Mouse (Mus musculus) liver, embryonic 16.5 days (tissue): ENCODE measurements around the gene Tspan17. TPM values are rescaled to one million over a fixed set of nuclear protein-coding genes. Genes with fewer than 3 reads are reported as not detected.

Experiments used
- ATAC-seq: fragments of 200-750 bp; cut with Nextera tagmentation; 2 replicates; pipeline ENCODE4 v1.8.0; 2017; ENCODE audit warnings: low read depth, mild to moderate bottlenecking, moderate number of reproducible peaks, moderate library complexity
- H3K27ac ChIP-seq: fragments of 300-500 bp; sonication (generic); 2 replicates; pipeline ENCODE4 v1.5.1; 2014; ENCODE audit warnings: mild to moderate bottlenecking, low read length
- H3K27me3 ChIP-seq: fragments of 300-500 bp; sonication (generic); 2 replicates; pipeline ENCODE4 v1.6.1; 2014; ENCODE audit warnings: low read depth, low read length, mixed read lengths; ENCODE audit not compliant: control insufficient read depth, insufficient read depth
- H3K36me3 ChIP-seq: fragments of 300-500 bp; sonication (generic); 2 replicates; pipeline ENCODE4 v1.6.1; 2014; ENCODE audit warnings: mild to moderate bottlenecking; ENCODE audit not compliant: control insufficient read depth, insufficient read depth
- H3K4me1 ChIP-seq: fragments of 300-500 bp; sonication (generic); 2 replicates; pipeline ENCODE4 v1.6.1; 2014; ENCODE audit warnings: low read depth, low read length, mixed read lengths; ENCODE audit not compliant: control insufficient read depth
- H3K4me2 ChIP-seq: fragments of 300-500 bp; sonication (generic); 2 replicates; pipeline ENCODE4 v1.6.1; 2014; ENCODE audit warnings: low read depth, low read length, mixed read lengths
- H3K4me3 ChIP-seq: fragments of 300-500 bp; sonication (generic); 2 replicates; pipeline ENCODE4 v1.5.1; 2014; ENCODE audit warnings: low read depth, mild to moderate bottlenecking, low read length
- H3K9ac ChIP-seq: fragments of 300-500 bp; sonication (generic); 2 replicates; pipeline ENCODE4 v1.6.1; 2014; ENCODE audit warnings: low read depth, low read length
- H3K9me3 ChIP-seq: fragments of 300-500 bp; sonication (generic); replicated peaks from 2 replicates; pipeline ENCODE4 v1.6.1; 2016; ENCODE audit warnings: low read length; ENCODE audit not compliant: control insufficient read depth
- WGBS: fragments of 180-500 bp; shearing (Covaris S2); extraction: QIAGEN DNeasy Blood & Tissue Kit; methylation state at CpG from one replicate; pipeline ENCODE4 v1.1.7; 2014; ENCODE audit not compliant: insufficient replicate concordance; 5-methylcytosine and 5-hydroxymethylcytosine counted together
- polyA plus RNA-seq: library from polyadenylated mRNA; unstranded; fragments of >200 nt; fragmentation: Nextera tagmentation; extraction: Ambion mirVana; gene quantifications from 2 replicates; pipeline ENCODE4 v1.2.1, GENCODE M21; 2015

Gene Tspan17
- polyA plus RNA-seq, 1 experiment from 2014 or later = 1.4 TPM

DNA sequence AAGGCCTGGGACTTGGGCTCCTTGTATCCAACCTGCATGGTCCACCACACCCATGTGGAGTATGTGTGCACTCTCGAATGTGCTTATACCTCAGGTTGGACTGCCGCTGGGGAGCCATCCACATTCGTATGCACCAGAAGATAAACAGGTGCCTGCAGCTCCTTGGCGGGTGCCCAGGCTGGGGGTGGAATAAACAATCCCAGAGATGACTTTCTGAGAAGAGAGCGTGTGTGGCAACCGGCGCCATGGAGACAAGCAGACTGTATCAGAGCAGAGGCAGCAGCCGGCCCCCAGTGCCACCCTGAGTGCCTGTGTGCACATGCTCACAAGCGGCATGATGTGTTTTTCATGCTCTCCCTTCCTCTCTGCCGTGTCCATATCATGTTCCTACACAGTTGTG is 36.5 kb upstream of the Tspan17 start:
- no peaks in the 10 kb centered on the region for H3K9me3 ChIP-seq
- no peak overlapping the region for H3K4me2 ChIP-seq
- H3K36me3 ChIP-seq = no peaks in the 10 kb centered on the region
- no peaks in the 10 kb centered on the region; the same call in 1 of the 2 replicates for H3K4me1 ChIP-seq
- H3K27me3 ChIP-seq = peaks cover 43% of the 10 kb centered on the region
- no peak for ATAC-seq
- no peak overlapping the region for H3K27ac ChIP-seq
- H3K9ac ChIP-seq = no peak overlapping the region
- 48% methylated on average over 10 of the region's 10 CpGs for WGBS
- H3K4me3 ChIP-seq = no peak overlapping the region

DNA sequence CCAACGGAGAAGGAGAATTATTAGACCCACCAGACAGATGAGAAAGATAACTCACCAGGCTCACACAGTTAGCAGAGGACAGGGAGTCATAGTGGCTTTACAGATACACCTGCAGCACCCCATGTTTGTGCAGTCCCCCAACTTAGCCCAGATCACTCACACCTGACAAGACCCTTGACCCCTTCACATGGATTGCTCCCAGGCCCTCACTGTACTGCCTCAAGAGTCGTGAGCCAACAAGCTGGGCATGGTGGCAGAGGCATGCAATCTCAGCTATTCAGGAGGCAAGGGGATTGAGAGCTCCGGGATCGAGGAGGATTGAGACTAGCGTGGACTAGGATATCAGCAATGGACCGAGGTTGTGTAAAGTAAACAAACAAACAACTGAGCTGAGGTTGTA is 35.4 kb upstream of the Tspan17 start:
- no peaks in the 10 kb centered on the region for H3K9me3 ChIP-seq
- no peak overlapping the region for H3K9ac ChIP-seq
- WGBS = 48% methylated on average over 6 of the region's 6 CpGs
- H3K36me3 ChIP-seq = no peaks in the 10 kb centered on the region
- peaks cover 42% of the 10 kb centered on the region for H3K27me3 ChIP-seq
- H3K27ac ChIP-seq = no peak overlapping the region
- H3K4me1 ChIP-seq = peaks cover 3% of the 10 kb centered on the region
- no peak overlapping the region for H3K4me3 ChIP-seq
- no peak for ATAC-seq
- H3K4me2 ChIP-seq = no peak overlapping the region

DNA sequence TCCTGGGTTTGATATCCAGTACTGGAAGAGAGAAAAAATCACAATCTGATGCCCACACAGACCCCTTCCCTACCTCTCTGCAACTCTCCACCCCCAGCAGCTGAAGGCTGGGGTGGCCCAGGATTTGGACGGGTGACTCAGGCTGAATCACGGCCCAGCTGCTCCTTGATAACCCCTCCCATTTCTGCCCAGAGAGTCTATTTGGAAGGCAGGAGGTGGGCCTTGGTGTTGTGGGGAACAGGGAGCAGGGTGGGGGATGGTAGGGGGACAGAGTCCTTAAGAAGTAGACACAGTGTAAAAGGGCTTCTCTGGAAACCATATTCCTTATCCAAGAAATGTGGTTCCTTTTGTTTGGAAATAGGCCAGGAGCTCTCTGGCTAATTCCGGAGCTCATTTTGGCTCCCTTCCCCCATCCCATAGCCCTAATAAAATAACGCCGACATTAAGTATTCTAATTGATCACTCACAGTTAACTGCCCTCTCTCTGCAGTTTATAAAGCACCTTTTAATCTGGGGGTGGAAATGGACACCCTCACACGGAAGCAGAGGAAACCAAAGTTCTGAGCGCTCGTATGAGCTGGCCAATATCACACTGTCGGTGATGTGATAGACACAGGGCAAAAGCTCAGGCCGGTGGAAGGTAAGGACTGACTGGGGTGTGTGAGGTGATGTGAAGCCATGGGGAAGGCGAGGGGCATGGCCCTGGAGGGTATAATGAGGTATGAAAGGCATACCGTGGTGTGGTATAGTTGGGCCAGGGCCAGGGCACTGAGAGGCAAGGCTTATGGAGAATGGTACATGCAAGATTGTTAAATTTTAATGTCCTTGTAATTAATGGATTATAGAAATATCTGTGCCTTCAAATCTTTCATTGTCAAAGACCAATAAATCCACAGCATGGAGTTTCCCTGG is 34.8 kb upstream of the Tspan17 start:
- Histone ChIP-seq H3K27ac (no peak overlapping the region), H3K9me3 (no peaks in the 10 kb centered on the region), H3K4me2 (no peak overlapping the region), H3K9ac (no peak overlapping the region), H3K27me3 (peaks cover 39% of the 10 kb centered on the region), H3K4me3 (no peak overlapping the region), H3K4me1 (peaks cover 3% of the 10 kb centered on the region), H3K36me3 (no peaks in the 10 kb centered on the region)
- 32% methylated on average over 12 of the region's 12 CpGs for WGBS
- no peak for ATAC-seq

DNA sequence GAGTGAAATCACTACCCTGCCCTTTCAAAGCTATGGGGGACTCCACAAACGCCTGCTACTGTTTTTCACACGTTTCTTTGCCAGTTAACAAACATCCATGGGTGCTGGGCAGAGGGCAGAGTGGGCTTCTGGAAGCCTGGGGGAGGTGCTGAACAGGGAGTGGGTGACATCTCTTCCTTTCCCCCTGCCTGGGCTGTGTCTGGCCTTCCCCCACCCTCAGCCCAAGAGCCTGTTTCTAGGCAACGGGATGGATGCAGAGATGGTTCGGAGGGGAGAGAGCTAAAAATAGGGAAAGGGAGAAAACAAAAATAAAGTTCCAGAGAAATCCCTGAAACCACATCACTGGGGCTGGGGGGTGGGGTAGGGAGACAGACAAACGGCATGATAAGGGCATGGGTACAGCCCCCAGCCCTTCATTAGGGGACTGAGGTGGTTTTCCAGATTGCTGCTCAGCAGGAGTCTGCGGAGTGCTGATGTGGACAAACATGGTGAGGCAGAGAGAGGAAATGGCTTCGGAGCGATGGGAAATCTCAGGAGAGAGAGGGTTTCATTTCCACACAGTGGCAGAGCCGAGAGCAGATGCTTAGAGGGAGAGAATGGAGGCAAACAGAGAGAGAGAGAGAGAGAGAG is 33.9 kb upstream of the Tspan17 start:
- H3K27ac ChIP-seq = no peak overlapping the region
- H3K9ac ChIP-seq = no peak overlapping the region
- no peak overlapping the region for H3K4me3 ChIP-seq
- WGBS = 23% methylated on average over 9 of the region's 9 CpGs
- ATAC-seq = no peak
- peaks cover 31% of the 10 kb centered on the region for H3K27me3 ChIP-seq
- H3K4me2 ChIP-seq = no peak overlapping the region
- no peaks in the 10 kb centered on the region for H3K9me3 ChIP-seq
- no peaks in the 10 kb centered on the region for H3K36me3 ChIP-seq
- peaks cover 3% of the 10 kb centered on the region for H3K4me1 ChIP-seq

DNA sequence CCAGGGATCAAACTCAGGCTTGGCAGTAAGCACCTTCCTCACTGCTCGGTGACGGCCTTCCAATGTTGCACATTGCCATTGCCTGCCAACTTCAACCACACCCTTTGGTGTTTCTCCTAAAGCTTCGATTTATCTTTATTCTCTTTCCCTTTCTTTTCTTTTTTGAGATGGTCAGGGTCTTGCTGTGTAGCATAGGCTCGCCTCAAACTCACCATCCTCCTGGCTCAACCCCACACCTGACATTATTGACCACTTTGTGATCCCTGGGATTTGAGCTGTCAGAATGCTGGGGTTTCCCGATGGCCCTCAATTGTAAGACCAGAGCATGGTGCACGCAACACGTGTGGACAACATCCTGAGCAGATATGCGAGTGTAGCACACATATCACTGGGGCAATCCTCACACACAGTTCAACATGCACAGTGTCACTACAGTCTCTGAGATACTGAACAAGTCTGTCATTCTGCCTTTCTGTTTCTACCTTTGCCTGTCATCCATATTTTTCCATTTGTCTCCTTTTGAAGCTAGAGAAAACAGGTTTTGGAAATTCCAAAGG is 32.9 kb upstream of the Tspan17 start:
- H3K4me2 ChIP-seq = no peak overlapping the region
- H3K9ac ChIP-seq = no peak overlapping the region
- H3K4me3 ChIP-seq = no peak overlapping the region
- no peaks in the 10 kb centered on the region for H3K9me3 ChIP-seq
- peaks cover 24% of the 10 kb centered on the region for H3K27me3 ChIP-seq
- WGBS = 62% methylated on average over 8 of the region's 8 CpGs
- peaks cover 3% of the 10 kb centered on the region for H3K4me1 ChIP-seq
- no peak overlapping the region for H3K27ac ChIP-seq
- no peaks in the 10 kb centered on the region for H3K36me3 ChIP-seq
- no peak for ATAC-seq

DNA sequence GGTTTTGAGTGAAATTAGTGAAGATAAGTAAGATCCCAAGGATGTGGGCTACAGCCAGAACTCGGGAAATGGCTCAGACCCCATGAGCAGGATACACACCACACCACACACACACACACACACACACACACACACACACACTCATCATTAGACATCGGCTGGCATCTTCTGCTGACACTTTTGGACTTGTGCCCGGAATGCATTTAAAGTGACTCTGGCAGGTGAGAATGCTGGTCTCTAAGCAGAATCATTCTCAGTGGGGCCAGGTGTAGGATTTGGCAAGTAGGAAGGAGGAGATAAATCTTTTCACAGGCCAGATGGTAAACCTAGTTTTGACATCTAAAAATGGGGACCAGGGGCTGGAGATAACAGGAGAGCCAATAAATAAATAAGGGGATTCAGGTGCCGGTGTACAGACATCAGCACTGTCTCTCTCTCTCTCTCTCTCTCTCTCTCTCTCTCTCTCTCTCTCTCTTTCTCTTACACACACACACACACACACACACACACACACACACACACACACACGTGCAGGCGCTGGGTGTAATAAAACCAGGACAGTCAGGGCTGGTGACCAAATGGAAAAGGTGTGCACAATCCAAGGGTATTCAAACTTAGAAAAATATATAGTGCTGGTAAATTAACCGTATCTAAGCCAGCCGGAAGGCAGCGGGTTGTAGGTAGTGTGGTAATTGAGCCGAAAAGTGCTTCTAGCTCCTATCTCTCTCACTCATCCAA is 31.9 kb upstream of the Tspan17 start:
- Histone ChIP-seq H3K27ac (no peak overlapping the region), H3K9me3 (no peaks in the 10 kb centered on the region), H3K36me3 (no peaks in the 10 kb centered on the region), H3K4me1 (peaks cover 3% of the 10 kb centered on the region), H3K27me3 (peaks cover 22% of the 10 kb centered on the region), H3K4me2 (no peak overlapping the region), H3K9ac (no peak overlapping the region), H3K4me3 (no peak overlapping the region)
- 41% methylated on average over 10 of the region's 10 CpGs for WGBS
- no peak for ATAC-seq

DNA sequence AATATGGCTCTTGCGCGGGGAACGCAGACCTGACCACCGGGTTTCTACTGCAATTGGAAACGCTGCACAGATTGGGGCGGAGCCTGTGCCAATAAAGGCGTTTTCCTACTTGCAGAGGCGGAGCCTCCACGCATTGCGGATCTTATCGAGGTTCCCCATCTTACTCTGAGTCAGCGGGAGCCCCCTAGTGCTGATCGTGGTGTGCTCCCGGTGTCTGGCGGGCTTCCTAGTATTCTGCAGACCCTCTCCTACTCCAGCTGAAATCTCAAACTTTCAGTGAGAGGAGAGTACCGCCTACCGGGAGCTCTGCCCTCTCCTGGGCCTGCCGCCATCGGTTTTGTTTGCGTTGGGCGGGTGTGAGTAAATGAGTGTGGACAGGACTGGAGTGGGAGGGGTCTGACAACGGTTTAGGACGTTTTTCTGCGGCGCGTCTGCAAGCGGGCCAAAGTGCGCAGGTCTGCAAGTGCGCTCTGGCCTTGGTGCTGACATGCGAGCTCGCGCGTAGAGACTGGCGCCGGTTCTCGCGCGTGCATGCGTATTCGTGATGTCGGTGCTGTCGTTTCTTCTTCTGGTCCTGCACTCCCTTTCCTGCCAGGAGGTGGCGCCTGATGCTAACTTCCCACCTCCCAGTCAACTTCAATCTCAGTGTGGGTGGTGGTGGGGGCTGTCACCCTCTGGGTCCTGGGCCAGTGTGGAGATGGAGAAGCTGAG is 31.0 kb upstream of the Tspan17 start:
- ATAC-seq = peak; percentile 78
- Histone ChIP-seq H3K36me3 (no peaks in the 10 kb centered on the region), H3K4me1 (peaks cover 3% of the 10 kb centered on the region), H3K9me3 (no peaks in the 10 kb centered on the region), H3K9ac (no peak overlapping the region), H3K27me3 (peaks cover 25% of the 10 kb centered on the region), H3K4me2 (peak overlapping the region; percentile 57), H3K4me3 (peak overlapping the region; percentile 45), H3K27ac (no peak overlapping the region)
- WGBS = 1% methylated on average over 43 of the region's 43 CpGs

DNA sequence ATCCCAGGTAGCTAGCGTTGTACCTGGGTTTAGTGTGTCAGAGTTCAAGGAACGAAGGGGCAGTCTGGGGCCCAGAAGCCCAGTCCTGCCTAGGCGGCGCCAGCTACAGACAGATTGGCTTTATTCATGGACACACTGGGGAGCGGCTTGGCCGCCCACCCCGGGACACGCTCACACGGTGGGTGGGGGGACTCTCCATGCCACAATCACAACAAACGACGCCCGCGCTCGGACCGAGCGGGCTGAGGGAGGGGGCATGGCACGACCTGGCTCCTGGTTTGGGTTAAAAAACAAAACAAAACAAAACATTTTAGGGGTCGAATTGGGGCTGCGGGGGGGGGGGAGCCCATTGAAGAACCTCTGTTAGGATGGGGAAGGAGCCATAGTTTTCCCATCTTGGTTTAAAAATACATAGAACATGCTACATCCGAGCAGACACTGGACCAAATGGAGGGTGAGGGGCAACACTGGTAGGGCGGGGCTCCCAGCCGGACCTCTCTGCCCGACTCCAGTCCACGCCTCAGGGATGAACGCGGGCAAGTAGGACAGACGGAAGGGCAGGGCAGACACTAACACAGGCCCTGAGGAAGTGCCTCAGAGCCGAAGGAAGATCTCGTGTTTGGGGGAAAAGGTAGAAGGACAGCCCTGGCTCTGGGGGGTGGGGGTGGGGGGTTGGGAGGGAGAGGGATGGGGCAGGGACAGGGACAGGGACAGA is 30.3 kb upstream of the Tspan17 start:
- Histone ChIP-seq H3K9ac (no peak overlapping the region), H3K27ac (no peak overlapping the region), H3K9me3 (no peaks in the 10 kb centered on the region), H3K4me3 (no peak overlapping the region), H3K27me3 (peaks cover 30% of the 10 kb centered on the region), H3K36me3 (no peaks in the 10 kb centered on the region), H3K4me2 (peak overlapping the region; percentile 57; the same call in 1 of the 2 replicates), H3K4me1 (peaks cover 3% of the 10 kb centered on the region)
- WGBS = 4% methylated on average over 29 of the region's 29 CpGs
- no peak for ATAC-seq
